Mouse (Mus musculus): ENCODE data around the gene Nlk. TPM values are rescaled to one million over a fixed set of nuclear protein-coding genes. Genes with fewer than 3 reads are reported as not detected.

Nlk gene
- polyA plus RNA-seq, 1 experiment from 2014 or later = 25.4 TPM

GRCm38 (mm10) chr11:78620179-78620578 lies 77.0 kb downstream of the Nlk start:
- no peak for ATAC-seq (ENCODE audit: low FRiP score)
- no peaks in the 10 kb centered on the region for H3K4me1 ChIP-seq
- H3K27ac ChIP-seq (replicated peaks) = no peak overlapping the region
- WGBS = 91% methylated on average over 3 of the region's 3 CpGs
- H3K27me3 ChIP-seq (replicated peaks) = no peaks in the 10 kb centered on the region
- no peaks in the 10 kb centered on the region for H3K9me3 ChIP-seq (replicated peaks)
- H3K9ac ChIP-seq (replicated peaks) = no peak overlapping the region
- no peak overlapping the region for H3K4me2 ChIP-seq
- H3K4me3 ChIP-seq (replicated peaks) = no peak overlapping the region
- peaks cover 2% of the 10 kb centered on the region; the same call in 1 of the 2 replicates for H3K36me3 ChIP-seq

DNA sequence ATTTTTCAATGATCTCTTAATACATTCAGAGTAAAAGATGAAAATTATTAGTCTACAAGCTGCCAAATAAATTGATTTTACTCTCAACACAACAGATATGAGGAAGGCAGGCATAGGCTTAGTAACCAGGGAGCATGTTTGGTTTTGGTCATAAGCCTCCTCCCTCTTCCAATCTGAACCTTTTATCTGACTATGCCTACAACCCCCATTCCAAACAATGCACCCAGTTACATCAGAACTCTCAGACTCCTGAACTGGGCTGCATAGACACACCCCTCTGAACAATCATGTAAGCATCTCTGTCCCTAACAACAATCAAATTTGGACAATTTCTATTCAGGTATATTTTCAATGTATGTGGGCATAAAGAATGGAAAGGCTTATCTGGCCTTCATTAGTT lies 85.9 kb downstream of the Nlk start:
- Histone ChIP-seq H3K27me3 (replicated peaks) (no peaks in the 10 kb centered on the region), H3K4me1 (no peaks in the 10 kb centered on the region), H3K9me3 (replicated peaks) (no peaks in the 10 kb centered on the region), H3K4me3 (replicated peaks) (no peak overlapping the region), H3K27ac (replicated peaks) (no peak overlapping the region), H3K9ac (replicated peaks) (no peak overlapping the region), H3K4me2 (no peak overlapping the region), H3K36me3 (no peaks in the 10 kb centered on the region)
- ATAC-seq (ENCODE audit: low FRiP score) = no peak

- H3K4me1 ChIP-seq = no peaks in the 10 kb centered on the region
- H3K4me2 ChIP-seq = no peak overlapping the region
- no peaks in the 10 kb centered on the region for H3K9me3 ChIP-seq (replicated peaks)
- no peak overlapping the region for H3K9ac ChIP-seq (replicated peaks)
- ATAC-seq (ENCODE audit: low FRiP score) = no peak
- H3K36me3 ChIP-seq = no peaks in the 10 kb centered on the region
- H3K27ac ChIP-seq (replicated peaks) = no peak overlapping the region
- H3K4me3 ChIP-seq (replicated peaks) = no peak overlapping the region
- no peaks in the 10 kb centered on the region for H3K27me3 ChIP-seq (replicated peaks)
- 69% methylated on average over 4 of the region's 4 CpGs for WGBS
Measured at GRCm38 (mm10) chr11:78609657-78610056, 87.5 kb downstream of the Nlk start.

DNA sequence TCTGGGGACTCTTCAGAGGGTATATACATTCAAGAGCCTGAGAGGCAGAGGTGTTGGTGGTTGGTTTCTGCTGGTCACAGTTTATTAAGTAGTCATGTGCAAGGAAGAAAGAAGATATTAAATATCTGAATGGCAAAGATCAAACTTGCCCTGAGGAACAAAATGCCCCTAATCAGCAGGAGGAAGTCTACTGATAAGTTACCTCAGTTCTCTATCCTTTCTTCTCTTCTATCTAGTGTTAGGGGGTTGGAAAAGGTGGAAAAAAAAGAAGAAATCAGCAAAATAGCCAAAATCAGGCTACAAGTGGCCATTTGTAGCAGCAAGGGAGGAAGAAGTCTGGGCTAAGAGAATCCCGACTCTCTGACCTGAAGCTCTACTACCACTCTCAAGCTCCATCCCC lies 92.3 kb downstream of the Nlk start:
- Histone ChIP-seq H3K4me3 (replicated peaks) (no peak overlapping the region), H3K36me3 (no peaks in the 10 kb centered on the region), H3K9me3 (replicated peaks) (no peaks in the 10 kb centered on the region), H3K4me1 (no peaks in the 10 kb centered on the region), H3K4me2 (no peak overlapping the region), H3K27ac (replicated peaks) (no peak overlapping the region), H3K9ac (replicated peaks) (no peak overlapping the region), H3K27me3 (replicated peaks) (no peaks in the 10 kb centered on the region)
- no peak for ATAC-seq (ENCODE audit: low FRiP score)
- WGBS = 81% methylated on average over 1 of the region's 1 CpGs

GRCm38 (mm10) chr11:78602781-78603180 lies 94.4 kb downstream of the Nlk start:
- Histone ChIP-seq H3K27ac (replicated peaks) (no peak overlapping the region), H3K9me3 (replicated peaks) (no peaks in the 10 kb centered on the region), H3K9ac (replicated peaks) (no peak overlapping the region), H3K4me3 (replicated peaks) (no peak overlapping the region), H3K27me3 (replicated peaks) (no peaks in the 10 kb centered on the region), H3K36me3 (no peaks in the 10 kb centered on the region), H3K4me2 (no peak overlapping the region), H3K4me1 (no peaks in the 10 kb centered on the region)
- ATAC-seq (ENCODE audit: low FRiP score) = no peak
- 93% methylated on average over 3 of the region's 3 CpGs for WGBS

DNA sequence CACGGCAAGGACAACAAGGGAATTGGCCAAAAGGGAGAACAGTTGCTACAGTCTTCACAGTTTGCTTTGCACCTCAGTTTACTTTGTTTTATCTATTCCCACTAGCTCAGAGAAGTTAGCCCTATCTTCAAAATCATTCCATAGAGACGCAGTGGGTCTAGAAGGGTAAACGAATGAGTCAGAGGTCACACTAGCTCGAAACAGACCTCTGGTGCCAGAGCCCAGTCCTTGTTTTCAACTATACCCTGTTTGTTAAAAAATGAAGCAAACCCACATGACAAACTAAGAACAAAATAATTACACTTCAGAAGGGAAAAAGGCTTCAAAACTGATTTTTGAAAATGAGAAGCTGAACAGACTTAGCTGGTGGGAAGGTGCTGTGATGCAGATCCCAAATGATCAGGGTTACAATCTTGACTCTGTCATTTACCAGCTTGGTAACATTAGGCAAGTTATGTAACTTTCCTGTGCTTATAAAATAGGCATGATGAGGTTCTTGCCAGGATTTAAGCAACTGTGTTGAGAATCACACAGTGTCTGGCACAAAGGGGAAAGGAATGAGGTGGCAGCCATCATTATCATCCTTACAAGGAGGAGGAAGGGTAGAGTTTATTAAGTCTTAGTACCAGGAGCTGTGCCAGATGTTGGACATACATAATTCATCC lies 96.1 kb downstream of the Nlk start:
- 89% methylated on average over 4 of the region's 4 CpGs for WGBS

DNA sequence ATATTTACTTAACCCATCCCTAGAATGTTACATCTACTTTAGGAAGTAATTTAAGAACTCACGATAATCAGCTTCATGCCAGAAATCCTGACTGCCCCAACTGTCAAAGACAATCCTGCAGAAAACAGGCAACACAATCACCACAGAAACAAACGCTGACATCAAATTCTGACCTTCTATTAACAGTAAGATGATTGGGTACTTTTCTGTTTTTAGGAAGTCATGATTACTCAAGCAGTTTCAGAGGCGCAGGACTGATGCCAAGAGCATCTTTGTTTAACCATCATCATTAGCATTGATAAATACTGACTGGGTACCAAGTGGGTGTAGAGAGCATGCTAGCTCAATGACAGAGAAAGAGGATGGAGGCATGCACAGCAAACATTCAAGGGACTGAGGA lies 96.7 kb downstream of the Nlk start:
- no peak overlapping the region for H3K4me2 ChIP-seq
- no peak overlapping the region for H3K4me3 ChIP-seq (replicated peaks)
- H3K9ac ChIP-seq (replicated peaks) = no peak overlapping the region
- 86% methylated on average over 3 of the region's 3 CpGs for WGBS
- no peak for ATAC-seq (ENCODE audit: low FRiP score)
- no peaks in the 10 kb centered on the region for H3K27me3 ChIP-seq (replicated peaks)
- H3K27ac ChIP-seq (replicated peaks) = no peak overlapping the region
- H3K4me1 ChIP-seq = peaks cover 7% of the 10 kb centered on the region; the same call in 1 of the 2 replicates
- no peaks in the 10 kb centered on the region for H3K9me3 ChIP-seq (replicated peaks)
- no peaks in the 10 kb centered on the region for H3K36me3 ChIP-seq

More for the DNA sequence above, 96.1 kb downstream of the Nlk start:
- H3K9me3 ChIP-seq (replicated peaks) = no peaks in the 10 kb centered on the region
- no peak overlapping the region for H3K4me3 ChIP-seq (replicated peaks)
- ATAC-seq (ENCODE audit: low FRiP score) = no peak
- no peaks in the 10 kb centered on the region for H3K36me3 ChIP-seq
- no peak overlapping the region for H3K9ac ChIP-seq (replicated peaks)
- no peaks in the 10 kb centered on the region for H3K27me3 ChIP-seq (replicated peaks)
- peaks cover 7% of the 10 kb centered on the region; the same call in 1 of the 2 replicates for H3K4me1 ChIP-seq
- H3K27ac ChIP-seq (replicated peaks) = no peak overlapping the region
- no peak overlapping the region for H3K4me2 ChIP-seq

DNA sequence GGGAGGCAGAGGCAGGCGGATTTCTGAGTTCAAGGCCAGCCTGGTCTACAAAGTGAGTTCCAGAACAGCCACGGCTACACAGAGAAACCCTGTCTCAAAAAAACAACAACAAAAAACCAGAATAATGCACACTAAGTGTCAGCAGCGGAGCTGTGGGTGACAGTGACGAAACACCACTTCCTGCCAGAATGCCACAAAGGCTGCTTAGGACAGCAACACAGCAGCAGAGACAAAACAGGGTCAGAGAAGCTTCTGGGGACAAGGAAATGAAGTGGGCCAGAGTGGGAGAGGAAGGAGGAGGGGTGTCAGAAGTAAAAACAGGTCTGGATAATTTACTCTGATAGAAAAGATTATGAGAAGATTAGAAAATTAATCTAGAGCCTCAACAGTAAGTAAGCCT lies 97.1 kb downstream of the Nlk start:
- WGBS = 74% methylated on average over 4 of the region's 4 CpGs

GRCm38 (mm10) chr11:78598763-78599415 lies 98.3 kb downstream of the Nlk start:
- Histone ChIP-seq H3K9me3 (replicated peaks) (no peaks in the 10 kb centered on the region), H3K27ac (replicated peaks) (no peak overlapping the region), H3K4me2 (no peak overlapping the region), H3K27me3 (replicated peaks) (no peaks in the 10 kb centered on the region), H3K4me1 (peaks cover 7% of the 10 kb centered on the region; the same call in 1 of the 2 replicates), H3K4me3 (replicated peaks) (no peak overlapping the region), H3K36me3 (no peaks in the 10 kb centered on the region), H3K9ac (replicated peaks) (no peak overlapping the region)
- WGBS = 87% methylated on average over 3 of the region's 3 CpGs
- ATAC-seq (ENCODE audit: low FRiP score) = no peak

More for the DNA sequence above, 97.1 kb downstream of the Nlk start:
- no peaks in the 10 kb centered on the region for H3K27me3 ChIP-seq (replicated peaks)
- no peak overlapping the region for H3K9ac ChIP-seq (replicated peaks)
- H3K4me1 ChIP-seq = peaks cover 7% of the 10 kb centered on the region; the same call in 1 of the 2 replicates
- H3K4me2 ChIP-seq = no peak overlapping the region
- no peak overlapping the region for H3K27ac ChIP-seq (replicated peaks)
- H3K36me3 ChIP-seq = no peaks in the 10 kb centered on the region
- H3K9me3 ChIP-seq (replicated peaks) = no peaks in the 10 kb centered on the region
- H3K4me3 ChIP-seq (replicated peaks) = no peak overlapping the region
- no peak for ATAC-seq (ENCODE audit: low FRiP score)

DNA sequence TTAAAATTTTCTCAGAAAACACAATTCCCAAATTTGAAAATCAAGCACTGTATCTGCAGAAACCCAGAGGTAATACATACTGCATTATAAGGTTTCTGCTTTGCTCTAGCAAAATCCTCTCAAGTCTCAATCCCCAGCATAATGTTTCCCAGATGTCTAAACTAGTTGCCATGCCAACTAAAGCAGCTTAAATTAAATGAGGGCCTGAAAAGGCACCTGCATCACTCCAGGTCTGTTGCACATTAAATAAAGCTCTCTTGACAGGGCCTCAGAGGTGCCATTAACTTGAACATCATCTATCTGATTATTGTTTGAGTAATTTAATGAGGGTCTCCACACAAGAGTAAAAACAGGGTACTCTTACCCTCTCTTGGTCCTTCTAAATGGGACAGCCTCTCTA lies 100.4 kb downstream of the Nlk start:
- no peak for ATAC-seq (ENCODE audit: low FRiP score)
- H3K9me3 ChIP-seq (replicated peaks) = no peaks in the 10 kb centered on the region
- H3K27ac ChIP-seq (replicated peaks) = peak overlapping the region; percentile 13; the same call in 1 of the 2 replicates
- no peak overlapping the region for H3K9ac ChIP-seq (replicated peaks)
- no peak overlapping the region for H3K4me3 ChIP-seq (replicated peaks)
- no peaks in the 10 kb centered on the region for H3K36me3 ChIP-seq
- H3K4me1 ChIP-seq = peaks cover 7% of the 10 kb centered on the region; the same call in 1 of the 2 replicates
- no peak overlapping the region for H3K4me2 ChIP-seq
- no peaks in the 10 kb centered on the region for H3K27me3 ChIP-seq (replicated peaks)

DNA sequence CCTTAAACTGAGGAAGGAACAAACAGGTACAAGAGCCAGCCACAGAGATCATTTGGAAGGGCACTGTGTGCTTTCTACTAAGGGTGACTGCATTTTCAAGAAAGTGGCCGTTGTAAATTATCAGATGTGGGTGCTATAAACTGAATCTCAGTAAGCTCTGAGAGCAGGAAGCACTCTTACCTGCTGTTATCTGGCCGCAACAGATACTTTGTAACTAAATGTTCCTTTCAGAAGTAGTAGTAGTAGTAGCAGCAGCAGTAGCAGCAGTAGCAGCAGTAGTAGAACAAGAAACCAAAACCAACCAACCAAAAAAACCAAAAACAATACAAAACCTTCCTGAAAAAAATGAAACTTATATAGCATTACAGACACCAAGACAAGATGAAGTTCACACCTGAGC lies 101.4 kb downstream of the Nlk start:
- Histone ChIP-seq H3K9ac (replicated peaks) (no peak overlapping the region), H3K9me3 (replicated peaks) (no peaks in the 10 kb centered on the region)
- WGBS = 82% methylated on average over 2 of the region's 2 CpGs

GRCm38 (mm10) chr11:78594271-78594964 lies 102.8 kb downstream of the Nlk start:
- Histone ChIP-seq H3K4me3 (replicated peaks) (no peak overlapping the region), H3K36me3 (peaks cover 4% of the 10 kb centered on the region; the same call in 1 of the 2 replicates), H3K4me1 (peaks cover 7% of the 10 kb centered on the region; the same call in 1 of the 2 replicates), H3K9ac (replicated peaks) (no peak overlapping the region), H3K27me3 (replicated peaks) (no peaks in the 10 kb centered on the region), H3K27ac (replicated peaks) (no peak overlapping the region), H3K4me2 (no peak overlapping the region), H3K9me3 (replicated peaks) (no peaks in the 10 kb centered on the region)
- WGBS = 89% methylated on average over 6 of the region's 6 CpGs
- no peak for ATAC-seq (ENCODE audit: low FRiP score)

More for the DNA sequence above, 101.4 kb downstream of the Nlk start:
- H3K4me2 ChIP-seq = no peak overlapping the region
- no peak overlapping the region for H3K4me3 ChIP-seq (replicated peaks)
- H3K27ac ChIP-seq (replicated peaks) = no peak overlapping the region
- no peaks in the 10 kb centered on the region for H3K36me3 ChIP-seq
- no peaks in the 10 kb centered on the region for H3K27me3 ChIP-seq (replicated peaks)
- ATAC-seq (ENCODE audit: low FRiP score) = no peak
- H3K4me1 ChIP-seq = peaks cover 7% of the 10 kb centered on the region; the same call in 1 of the 2 replicates
